Mouse (Mus musculus): Measurements from ENCODE around the gene Babam2. TPM values are rescaled to one million over a fixed set of nuclear protein-coding genes. Genes with fewer than 3 reads are reported as not detected.

Gene Babam2
- polyA plus RNA-seq, 1 experiment from 2014 or later, result 32.2 TPM

DNA sequence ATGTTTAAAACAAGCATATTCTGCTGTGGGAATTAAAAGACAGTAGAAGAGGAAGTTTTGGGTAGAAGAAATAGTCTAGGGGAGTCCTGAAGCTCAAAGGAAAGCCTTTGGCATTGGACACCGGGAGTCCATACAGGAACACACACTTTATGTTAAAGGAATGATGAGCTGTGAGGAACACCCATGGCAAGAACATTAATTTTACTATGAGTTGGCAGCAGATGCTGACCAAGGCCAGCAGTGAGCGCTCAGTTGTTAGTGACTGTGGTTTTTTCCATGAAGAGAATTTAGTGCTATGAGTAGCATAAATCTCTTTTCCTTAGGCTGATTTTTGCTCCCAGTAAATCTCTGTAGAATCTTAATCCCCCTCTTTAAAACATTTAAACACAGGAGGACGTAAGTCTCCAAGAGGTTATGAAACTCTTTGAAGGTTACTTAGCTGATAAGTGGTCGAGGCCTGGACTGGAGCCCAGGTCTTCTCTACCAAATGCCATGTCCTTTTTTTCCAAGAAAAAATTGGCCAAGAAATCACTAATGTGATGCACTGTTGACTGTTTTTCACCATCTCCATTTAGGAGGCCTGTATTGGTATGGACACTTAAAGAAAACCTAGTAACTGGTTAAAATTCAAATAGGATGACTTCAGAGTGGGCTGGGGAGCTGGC is 18.1 kb downstream of the Babam2 start:
- no peak for ATAC-seq (ENCODE audit: insufficient number of reproducible peaks, insufficient read depth, low FRiP score, low TSS enrichment)
- no peaks in the 10 kb centered on the region for H3K27me3 ChIP-seq
- WGBS, result 87% methylated on average over 4 of the region's 4 CpGs

GRCm38 (mm10) chr5:31724519-31724918 is 27.0 kb downstream of the Babam2 start:
- no peak overlapping the region for H3K4me2 ChIP-seq (replicated peaks)
- 70% methylated on average over 6 of the region's 6 CpGs for WGBS
- no peak for ATAC-seq (ENCODE audit: insufficient number of reproducible peaks, insufficient read depth, low FRiP score, low TSS enrichment)
- H3K9me3 ChIP-seq, result no peaks in the 10 kb centered on the region
- no peaks in the 10 kb centered on the region for H3K27me3 ChIP-seq
- H3K4me3 ChIP-seq, result no peak overlapping the region
- H3K27ac ChIP-seq, result no peak overlapping the region
- H3K36me3 ChIP-seq, result no peaks in the 10 kb centered on the region
- no peak overlapping the region for H3K9ac ChIP-seq
- H3K4me1 ChIP-seq, result no peaks in the 10 kb centered on the region

More for the DNA sequence above, 18.1 kb downstream of the Babam2 start:
- no peaks in the 10 kb centered on the region for H3K9me3 ChIP-seq
- no peak overlapping the region for H3K27ac ChIP-seq
- H3K9ac ChIP-seq, result no peak overlapping the region
- no peak overlapping the region for H3K4me2 ChIP-seq (replicated peaks)
- H3K4me3 ChIP-seq, result no peak overlapping the region
- H3K36me3 ChIP-seq, result no peaks in the 10 kb centered on the region
- H3K4me1 ChIP-seq, result no peaks in the 10 kb centered on the region

DNA sequence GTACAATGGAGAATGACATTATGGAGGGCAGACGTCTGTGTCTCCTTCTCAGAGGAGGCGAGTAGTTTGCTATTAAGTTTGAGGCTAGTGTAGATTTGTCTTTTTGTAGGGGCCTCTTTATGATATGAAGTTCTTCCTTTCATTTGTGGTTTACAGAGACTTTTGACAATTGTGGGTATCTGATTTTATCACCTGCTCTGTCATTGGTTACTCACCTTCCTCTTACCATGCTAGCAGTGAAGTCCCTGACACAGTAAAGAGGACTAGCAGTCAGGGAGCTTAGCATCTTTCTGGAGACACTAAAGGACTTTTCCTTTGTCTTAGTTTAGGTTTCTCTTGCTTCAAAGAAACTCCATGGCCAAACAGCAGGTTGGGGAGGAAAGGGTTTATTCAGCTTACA is 28.4 kb downstream of the Babam2 start:
- ATAC-seq (ENCODE audit: insufficient number of reproducible peaks, insufficient read depth, low FRiP score, low TSS enrichment), result no peak
- H3K27ac ChIP-seq, result no peak overlapping the region
- no peak overlapping the region for H3K4me3 ChIP-seq
- H3K4me1 ChIP-seq, result no peaks in the 10 kb centered on the region
- H3K9me3 ChIP-seq, result no peaks in the 10 kb centered on the region
- no peak overlapping the region for H3K4me2 ChIP-seq (replicated peaks)
- no peaks in the 10 kb centered on the region for H3K27me3 ChIP-seq
- 86% methylated on average over 2 of the region's 2 CpGs for WGBS
- no peaks in the 10 kb centered on the region for H3K36me3 ChIP-seq
- no peak overlapping the region for H3K9ac ChIP-seq

DNA sequence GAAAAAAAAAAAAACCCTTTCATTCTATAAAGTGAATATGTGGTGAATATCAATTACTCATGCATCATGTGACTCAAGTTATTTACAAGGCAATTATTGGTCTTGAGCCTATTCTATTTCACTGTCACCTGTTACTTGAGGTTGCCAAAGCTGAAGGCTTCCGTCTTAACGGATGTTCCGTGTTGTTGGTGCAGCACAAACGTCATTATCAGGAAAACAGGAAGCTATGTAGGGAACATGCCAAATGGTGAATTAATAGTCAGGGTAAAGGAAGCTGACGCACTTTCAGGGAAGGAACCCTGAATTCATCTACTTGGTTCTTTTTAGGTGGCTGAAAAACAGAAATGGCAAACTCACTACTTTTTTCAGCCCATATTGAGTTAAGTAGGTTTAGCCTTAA is 30.0 kb downstream of the Babam2 start:
- Histone ChIP-seq H3K4me1 (no peaks in the 10 kb centered on the region), H3K27me3 (no peaks in the 10 kb centered on the region), H3K27ac (no peak overlapping the region), H3K9me3 (no peaks in the 10 kb centered on the region), H3K4me3 (no peak overlapping the region), H3K4me2 (replicated peaks) (no peak overlapping the region), H3K9ac (no peak overlapping the region), H3K36me3 (no peaks in the 10 kb centered on the region)
- ATAC-seq (ENCODE audit: insufficient number of reproducible peaks, insufficient read depth, low FRiP score, low TSS enrichment), result no peak
- 87% methylated on average over 5 of the region's 5 CpGs for WGBS

DNA sequence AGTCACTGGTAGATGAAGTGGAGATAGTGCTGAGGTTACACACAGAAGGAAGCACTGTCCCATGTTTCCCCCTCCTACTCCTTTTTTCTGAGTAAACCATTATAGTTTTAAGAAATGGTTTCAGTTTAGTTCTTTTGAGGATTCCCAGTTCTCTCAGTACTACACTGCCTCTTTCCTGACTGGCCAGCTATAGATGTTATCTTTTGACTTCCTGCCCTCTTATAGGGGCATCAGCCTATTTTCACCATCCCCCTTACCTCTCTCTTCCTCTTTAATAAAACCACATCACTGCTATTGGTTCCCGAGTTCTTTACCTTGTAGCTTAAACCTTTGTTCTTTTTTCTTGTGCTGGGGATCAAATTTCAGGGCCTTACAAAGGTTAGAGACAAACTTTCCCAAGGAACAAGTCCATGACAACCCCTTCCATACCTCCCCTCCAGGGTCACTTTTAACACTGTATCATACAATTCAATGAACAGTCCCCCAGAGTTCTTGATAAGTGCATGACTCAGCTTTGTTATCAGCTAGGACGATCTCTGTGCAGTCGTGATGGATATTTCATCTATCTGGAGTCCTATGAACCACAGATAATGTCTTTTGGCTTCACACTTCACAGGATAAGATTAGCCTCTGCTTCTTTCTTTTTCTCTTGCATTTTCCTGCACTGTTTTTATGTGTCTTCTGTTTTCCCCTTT is 35.3 kb downstream of the Babam2 start:
- Histone ChIP-seq H3K9ac (no peak overlapping the region), H3K9me3 (no peaks in the 10 kb centered on the region), H3K4me3 (no peak overlapping the region), H3K27ac (no peak overlapping the region), H3K4me2 (replicated peaks) (no peak overlapping the region), H3K27me3 (no peaks in the 10 kb centered on the region), H3K4me1 (no peaks in the 10 kb centered on the region), H3K36me3 (no peaks in the 10 kb centered on the region)
- WGBS, result 45% methylated on average over 3 of the region's 3 CpGs
- no peak for ATAC-seq (ENCODE audit: insufficient number of reproducible peaks, insufficient read depth, low FRiP score, low TSS enrichment)

GRCm38 (mm10) chr5:31741931-31742330 is 44.4 kb downstream of the Babam2 start:
- no peak overlapping the region for H3K4me2 ChIP-seq (replicated peaks)
- WGBS, result 93% methylated on average over 1 of the region's 1 CpGs
- no peak overlapping the region for H3K9ac ChIP-seq
- H3K4me1 ChIP-seq, result no peaks in the 10 kb centered on the region
- no peak overlapping the region for H3K27ac ChIP-seq
- no peak for ATAC-seq (ENCODE audit: insufficient number of reproducible peaks, insufficient read depth, low FRiP score, low TSS enrichment)
- H3K36me3 ChIP-seq, result no peaks in the 10 kb centered on the region
- H3K4me3 ChIP-seq, result no peak overlapping the region
- no peaks in the 10 kb centered on the region for H3K9me3 ChIP-seq
- no peaks in the 10 kb centered on the region for H3K27me3 ChIP-seq

GRCm38 (mm10) chr5:31742521-31743031 is 45.1 kb downstream of the Babam2 start:
- no peaks in the 10 kb centered on the region for H3K9me3 ChIP-seq
- no peaks in the 10 kb centered on the region for H3K36me3 ChIP-seq
- no peak overlapping the region for H3K4me2 ChIP-seq (replicated peaks)
- no peaks in the 10 kb centered on the region for H3K4me1 ChIP-seq
- ATAC-seq (ENCODE audit: insufficient number of reproducible peaks, insufficient read depth, low FRiP score, low TSS enrichment), result no peak
- H3K4me3 ChIP-seq, result no peak overlapping the region
- no peaks in the 10 kb centered on the region for H3K27me3 ChIP-seq
- 70% methylated on average over 4 of the region's 4 CpGs for WGBS
- H3K27ac ChIP-seq, result no peak overlapping the region
- H3K9ac ChIP-seq, result no peak overlapping the region

DNA sequence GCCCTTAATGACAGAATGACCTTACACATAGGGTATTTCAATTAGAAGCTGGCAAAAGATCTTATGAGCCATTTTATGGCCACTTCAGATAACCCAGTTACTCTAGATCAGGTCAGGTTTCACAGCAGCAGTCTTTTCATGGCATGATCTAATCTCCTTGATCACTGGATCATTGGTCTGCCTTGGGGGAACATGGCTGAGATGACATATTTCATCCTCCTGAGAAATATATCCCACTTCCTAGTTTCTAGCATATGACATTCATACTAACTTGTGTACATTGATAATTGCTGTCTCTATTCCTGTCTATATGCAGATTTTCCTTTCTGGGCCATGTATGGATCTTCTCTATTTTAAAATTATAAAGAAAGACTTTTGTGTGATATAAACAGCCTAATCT is 51.9 kb downstream of the Babam2 start:
- no peaks in the 10 kb centered on the region for H3K27me3 ChIP-seq
- no peaks in the 10 kb centered on the region for H3K36me3 ChIP-seq
- no peak for ATAC-seq (ENCODE audit: insufficient number of reproducible peaks, insufficient read depth, low FRiP score, low TSS enrichment)
- H3K9ac ChIP-seq, result no peak overlapping the region
- no peak overlapping the region for H3K4me3 ChIP-seq
- H3K9me3 ChIP-seq, result no peaks in the 10 kb centered on the region
- H3K4me2 ChIP-seq (replicated peaks), result no peak overlapping the region
- H3K4me1 ChIP-seq, result no peaks in the 10 kb centered on the region
- H3K27ac ChIP-seq, result no peak overlapping the region

DNA sequence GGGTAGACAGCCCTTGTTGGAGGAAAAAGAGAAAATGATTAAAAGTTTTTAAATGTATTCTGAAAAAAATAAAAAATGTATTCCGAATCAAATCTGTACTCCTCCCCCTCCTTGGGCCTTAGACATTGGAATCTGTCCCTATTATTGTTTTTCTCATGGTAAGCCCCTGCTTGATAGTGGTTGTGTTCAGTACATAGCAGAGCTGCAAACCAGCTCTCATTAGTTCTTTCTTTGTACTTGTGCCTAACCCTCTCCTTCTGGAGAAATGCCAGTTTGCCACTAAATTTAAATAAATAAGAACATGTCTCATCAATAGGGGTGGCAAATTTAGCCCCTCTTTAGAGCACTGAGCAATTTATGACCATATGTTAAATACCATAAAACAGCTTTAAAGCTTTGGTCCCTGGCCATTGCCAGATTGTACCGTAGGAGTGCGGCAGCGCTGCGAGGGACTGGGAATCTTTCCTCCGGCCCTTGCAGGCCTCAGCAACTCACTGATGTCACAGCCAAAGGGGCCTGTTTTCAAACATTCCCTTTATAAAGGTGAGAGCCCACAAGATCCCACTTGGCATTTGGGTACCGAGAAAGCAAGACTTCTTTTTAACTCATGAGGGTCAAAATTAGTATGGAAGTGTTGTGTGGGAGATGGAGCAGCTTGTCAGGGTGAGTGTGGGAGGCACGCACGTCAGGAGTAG is 52.9 kb downstream of the Babam2 start:
- WGBS, result 92% methylated on average over 9 of the region's 9 CpGs
- H3K4me1 ChIP-seq, result no peaks in the 10 kb centered on the region
- H3K27ac ChIP-seq, result no peak overlapping the region
- no peak for ATAC-seq (ENCODE audit: insufficient number of reproducible peaks, insufficient read depth, low FRiP score, low TSS enrichment)
- no peak overlapping the region for H3K4me3 ChIP-seq
- no peak overlapping the region for H3K4me2 ChIP-seq (replicated peaks)
- H3K27me3 ChIP-seq, result no peaks in the 10 kb centered on the region
- no peak overlapping the region for H3K9ac ChIP-seq
- H3K36me3 ChIP-seq, result no peaks in the 10 kb centered on the region
- H3K9me3 ChIP-seq, result no peaks in the 10 kb centered on the region

GRCm38 (mm10) chr5:31750955-31751354 is 53.5 kb downstream of the Babam2 start:
- no peak for ATAC-seq (ENCODE audit: insufficient number of reproducible peaks, insufficient read depth, low FRiP score, low TSS enrichment)
- no peak overlapping the region for H3K4me3 ChIP-seq
- 94% methylated on average over 4 of the region's 4 CpGs for WGBS

DNA sequence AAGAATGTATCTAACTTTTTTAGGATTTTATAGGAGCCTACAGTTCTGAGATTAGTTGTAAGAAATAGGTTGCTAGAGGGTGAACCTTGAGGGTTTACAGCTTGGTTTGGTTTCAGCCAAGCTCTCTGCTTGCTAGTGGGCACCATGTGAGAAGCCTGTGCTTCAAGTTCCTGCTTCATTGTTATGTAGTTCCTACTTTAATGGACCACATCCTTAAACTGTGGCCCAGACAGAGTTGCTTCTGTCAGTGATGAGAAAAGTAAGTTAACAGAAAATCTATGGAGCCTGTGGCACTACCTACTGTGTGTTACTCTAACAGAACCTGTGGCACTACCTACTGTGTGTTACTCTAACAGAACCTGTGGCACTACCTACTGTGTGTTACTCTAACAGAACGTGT is 57.1 kb downstream of the Babam2 start:
- WGBS, result 86% methylated on average over 1 of the region's 1 CpGs
- Histone ChIP-seq H3K4me1 (no peaks in the 10 kb centered on the region), H3K36me3 (no peaks in the 10 kb centered on the region), H3K27ac (no peak overlapping the region), H3K4me3 (no peak overlapping the region), H3K9ac (no peak overlapping the region), H3K4me2 (replicated peaks) (no peak overlapping the region), H3K27me3 (no peaks in the 10 kb centered on the region), H3K9me3 (no peaks in the 10 kb centered on the region)
- no peak for ATAC-seq (ENCODE audit: insufficient number of reproducible peaks, insufficient read depth, low FRiP score, low TSS enrichment)

More at GRCm38 (mm10) chr5:31750955-31751354, 53.5 kb downstream of the Babam2 start:
- H3K9ac ChIP-seq, result no peak overlapping the region
- no peaks in the 10 kb centered on the region for H3K9me3 ChIP-seq
- H3K27me3 ChIP-seq, result no peaks in the 10 kb centered on the region
- no peak overlapping the region for H3K4me2 ChIP-seq (replicated peaks)
- no peaks in the 10 kb centered on the region for H3K4me1 ChIP-seq
- no peak overlapping the region for H3K27ac ChIP-seq
- no peaks in the 10 kb centered on the region for H3K36me3 ChIP-seq

DNA sequence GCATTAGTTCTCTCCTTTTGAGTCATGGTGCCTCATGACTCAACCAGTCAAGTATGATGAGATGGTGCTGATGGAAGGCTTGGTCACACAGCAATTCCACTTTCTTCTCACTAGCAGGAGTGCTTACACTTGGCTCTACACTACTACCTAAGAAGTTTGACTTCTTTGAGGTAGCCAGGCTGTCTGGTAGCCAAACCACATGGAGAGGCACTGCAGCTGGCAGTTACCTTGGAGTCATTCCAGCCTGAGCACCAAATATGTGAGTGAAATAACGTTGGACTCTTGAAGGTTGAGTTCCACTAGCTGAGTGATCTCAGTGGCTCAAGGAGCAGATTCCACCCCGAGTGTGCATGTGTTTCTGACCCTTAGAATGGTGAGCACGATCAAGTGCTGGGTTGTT is 57.8 kb downstream of the Babam2 start:
- Histone ChIP-seq H3K27ac (no peak overlapping the region), H3K4me3 (no peak overlapping the region), H3K9me3 (no peaks in the 10 kb centered on the region), H3K9ac (no peak overlapping the region), H3K36me3 (no peaks in the 10 kb centered on the region), H3K4me1 (no peaks in the 10 kb centered on the region), H3K4me2 (replicated peaks) (no peak overlapping the region), H3K27me3 (no peaks in the 10 kb centered on the region)
- no peak for ATAC-seq (ENCODE audit: insufficient number of reproducible peaks, insufficient read depth, low FRiP score, low TSS enrichment)
- 85% methylated on average over 3 of the region's 3 CpGs for WGBS

All from embryonic facial prominence, embryonic 12.5 days (tissue).